Mouse (Mus musculus) heart, postnatal 0 days (tissue): ENCODE measurements around the gene Ugt1a8.

Experiments
- CTCF ChIP-seq: IDR thresholded peaks from 2 replicates; pipeline ENCODE4 v1.5.1; 2016; ENCODE audit warnings: antibody characterized with exemption, control low read depth, low read depth
- EP300 ChIP-seq: IDR thresholded peaks from 2 replicates; pipeline ENCODE4 v1.6.1; 2016; ENCODE audit warnings: antibody characterized with exemption, low read depth

DNA sequence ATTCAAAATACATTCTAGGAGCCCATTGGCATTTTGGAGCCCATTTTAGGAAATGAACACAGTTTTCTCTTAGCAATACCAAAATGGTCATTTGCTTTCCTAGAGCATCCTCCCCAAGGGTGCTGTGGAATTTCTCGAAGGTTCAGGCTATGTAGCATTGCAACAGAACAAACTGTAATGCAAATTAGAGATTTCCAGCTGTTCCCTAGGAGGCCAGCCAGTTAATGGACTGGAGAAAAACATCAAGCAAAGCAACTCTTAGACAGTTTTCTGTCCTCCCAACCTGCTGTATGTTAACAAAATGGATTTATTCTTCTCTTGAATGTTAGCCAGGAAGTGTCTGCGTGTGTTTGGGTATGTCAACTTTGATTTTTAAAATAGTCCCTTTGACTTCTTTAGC is 49.0 kb downstream of the Ugt1a8 start:
- no peak for TF ChIP-seq EP300
- TF ChIP-seq CTCF = no peak
